Mouse (Mus musculus): ENCODE data around the gene Olfr398. TPM values are rescaled to one million over a fixed set of nuclear protein-coding genes. Genes with fewer than 3 reads are reported as not detected.

Olfr398 gene
- not detected for total RNA-seq (2021)
- long read RNA-seq, experiment 1, result 0 reads
- long read RNA-seq, experiment 2, result 0 reads

DNA sequence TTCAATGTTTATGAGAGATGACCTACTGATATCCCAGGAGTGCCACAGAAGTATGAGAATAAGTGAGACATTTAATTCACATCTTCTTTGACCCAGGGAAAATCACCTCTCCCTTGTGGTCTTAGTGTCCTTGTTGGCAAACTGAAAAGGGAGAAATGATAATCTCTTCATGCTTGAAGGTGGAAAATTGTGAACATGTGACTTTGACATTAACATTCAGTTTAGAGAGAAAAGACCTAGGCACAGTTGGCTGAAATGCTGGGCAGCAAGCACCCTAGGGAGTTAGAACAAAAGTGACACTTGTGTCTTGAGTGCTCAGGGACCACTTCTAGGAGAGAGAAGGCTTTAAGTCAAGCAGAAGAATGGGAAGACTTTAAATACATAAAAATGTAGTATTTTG lies at the start of gene Olfr398:
Olfr398 (minus strand) TSS at position 101 of the 400 bp plus-strand sequence.
- DNase-seq (ENCODE audit: low spot score in 2 of 2), result no peak

DNA sequence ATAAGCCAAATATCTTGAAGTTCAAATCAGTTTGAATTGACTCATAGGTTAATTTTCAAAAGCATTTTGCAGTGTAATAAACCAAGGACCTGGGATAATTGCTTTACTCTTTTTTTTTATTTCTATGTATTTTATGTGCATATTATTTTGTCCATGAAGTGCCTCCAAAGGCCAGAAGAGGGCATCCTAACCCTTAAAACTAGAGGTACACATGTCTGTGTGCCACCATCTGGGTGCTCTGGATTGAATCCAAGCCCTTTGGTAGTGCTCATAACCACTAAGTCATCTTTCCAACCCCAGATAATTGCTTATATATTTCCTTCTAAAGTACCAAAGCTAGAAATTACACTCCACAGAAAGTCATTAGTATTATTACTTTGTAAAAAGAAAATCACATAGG lies 2.9 kb upstream of the Olfr398 start:
- no peak for DNase-seq (ENCODE audit: low spot score in 2 of 2)

DNA sequence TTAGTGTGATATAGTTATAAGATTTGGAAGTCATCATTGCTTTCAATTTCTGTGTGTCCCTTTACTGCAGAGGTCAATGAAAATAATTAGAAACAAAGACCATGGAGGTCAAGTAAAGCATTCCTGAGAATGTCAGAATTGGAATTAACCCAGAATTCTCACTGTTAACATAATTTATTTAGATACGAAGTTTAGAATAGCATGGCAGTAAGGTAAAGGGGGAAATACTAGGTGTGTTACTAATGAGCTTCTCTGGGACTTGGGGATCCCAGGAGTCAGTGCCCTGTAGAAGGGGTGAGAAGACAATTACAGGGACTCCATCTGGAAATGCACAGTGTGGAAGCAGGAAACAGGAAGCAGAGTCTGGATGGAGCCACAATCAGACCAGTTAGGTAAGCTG lies 29.7 kb downstream of the Olfr398 start, which contains the start of gene Olfr397:
Olfr397 (plus strand) TSS at position 301 of the 400 bp plus-strand sequence.
- DNase-seq (ENCODE audit: low spot score in 2 of 2), result no peak

DNA sequence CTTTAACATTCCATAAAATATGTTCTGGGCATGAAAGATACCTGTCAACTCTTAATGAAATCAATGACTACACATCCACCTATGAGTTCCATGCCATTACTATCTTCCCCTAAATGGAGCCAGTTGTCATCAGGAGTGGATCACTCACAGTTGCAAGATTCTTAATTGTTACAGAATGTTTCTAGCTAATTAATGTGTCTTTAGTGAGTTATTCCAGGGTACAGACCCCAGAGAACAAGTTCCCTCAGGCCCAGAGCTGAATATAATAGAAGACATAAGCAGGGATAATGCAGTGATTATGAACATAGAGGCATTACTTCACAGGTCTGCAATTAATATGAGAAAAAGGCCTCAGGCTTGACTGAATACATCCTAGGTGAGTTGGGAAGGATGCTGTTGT lies 53.8 kb downstream of the Olfr398 start, which contains the start of gene Olfr23:
Olfr23 (plus strand) TSS at position 301 of the 400 bp plus-strand sequence.
- DNase-seq (ENCODE audit: low spot score in 2 of 2), result no peak

Other genes starting within 250 kb of the Olfr398 start
- not detected for gene Olfr389, start 209.7 kb downstream of the Olfr398 start, total RNA-seq (2021)
- gene Olfr390, start 207.4 kb downstream of the Olfr398 start, total RNA-seq (2021), result not detected
- gene Olfr391-ps, start 187.4 kb downstream of the Olfr398 start, total RNA-seq (2021), result not detected
- not detected for gene Olfr392, start 173.4 kb downstream of the Olfr398 start, total RNA-seq (2021)
- not detected for gene Olfr393, start 139.0 kb downstream of the Olfr398 start, total RNA-seq (2021)
- gene Olfr394, start 99.6 kb downstream of the Olfr398 start, total RNA-seq (2021), result not detected
- not detected for gene Olfr395, start 81.1 kb downstream of the Olfr398 start, total RNA-seq (2021)
- not detected for gene Olfr23, start 53.7 kb downstream of the Olfr398 start, total RNA-seq (2021)
- not detected for gene Olfr397, start 29.6 kb downstream of the Olfr398 start, total RNA-seq (2021)
- not detected for gene Olfr139, start 66.1 kb upstream of the Olfr398 start, total RNA-seq (2021)
- gene Olfr399, start 66.2 kb upstream of the Olfr398 start, total RNA-seq (2021), result not detected
- not detected for gene Zfp616, start 79.5 kb upstream of the Olfr398 start, total RNA-seq (2021)
- gene Olfr401, start 123.3 kb upstream of the Olfr398 start, total RNA-seq (2021), result not detected
- gene Olfr402, start 163.1 kb upstream of the Olfr398 start, total RNA-seq (2021), result not detected
- not detected for gene Olfr403, start 195.8 kb upstream of the Olfr398 start, total RNA-seq (2021)
- not detected for gene Olfr43, start 221.0 kb upstream of the Olfr398 start, total RNA-seq (2021)